Mouse (Mus musculus) spleen, postnatal 36 days (tissue): Measurements from ENCODE around the gene Alox5ap.

ENCODE experiments used
- DNase-seq, 2 experiments: peaks; one replicate each; pipeline ENCODE4 v3.0.0; 2022; ENCODE audit warnings: low spot score in 2 of 2, mixed read lengths in 1 of 2

Alox5ap gene

DNA sequence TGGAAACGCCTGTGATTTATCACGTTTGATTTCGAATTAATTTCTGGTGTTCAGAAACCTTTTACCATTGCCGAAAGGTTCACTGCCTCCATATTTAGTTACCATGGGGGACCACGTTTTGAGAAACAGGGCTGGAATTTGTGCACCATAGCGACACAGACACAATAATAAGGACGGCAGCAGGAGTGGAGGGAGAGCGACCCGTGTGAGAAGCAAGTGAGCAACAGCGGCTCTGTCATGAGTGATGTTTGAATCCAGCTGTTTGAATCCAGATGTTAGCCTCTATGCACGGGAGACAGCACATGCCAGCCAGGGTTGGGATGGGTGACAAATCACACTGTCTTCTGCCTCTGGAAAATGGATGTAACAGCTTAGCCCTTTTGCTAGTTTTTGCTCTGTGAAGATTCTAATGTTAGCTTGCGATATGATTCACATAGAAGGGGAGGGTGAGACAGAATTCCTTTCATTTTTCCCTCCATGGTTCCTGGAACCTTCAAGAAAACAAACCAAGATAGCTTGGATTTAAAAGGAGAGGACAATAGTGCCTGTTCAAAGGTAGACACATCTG lies 50.0 kb downstream of the Alox5ap start:
- no peak for DNase-seq

DNA sequence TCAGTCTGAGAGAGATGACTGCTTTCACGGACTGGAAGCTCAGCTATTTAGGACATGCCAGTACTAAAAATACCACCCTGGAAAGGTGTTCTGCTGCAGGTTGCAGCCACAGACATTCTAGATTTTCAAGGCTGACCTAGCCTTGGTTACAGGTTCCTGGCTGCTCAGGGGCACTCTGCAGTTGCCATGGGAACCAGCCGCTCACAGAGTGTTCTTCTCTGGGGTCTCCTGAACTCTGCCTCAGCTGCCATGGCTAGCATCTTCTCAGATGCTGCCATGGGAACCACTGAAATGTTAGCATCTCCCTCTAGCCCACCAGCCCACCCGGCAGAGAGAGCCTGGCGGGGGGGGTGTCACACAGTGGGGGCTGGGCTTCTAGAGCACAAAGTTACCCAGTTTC lies 52.4 kb downstream of the Alox5ap start:
- DNase-seq: no peak

GRCm38 (mm10) chr5:149319874-149320323 lies 55.3 kb downstream of the Alox5ap start:
- no peak for DNase-seq

- peak; percentile 20 for DNase-seq
Measured at GRCm38 (mm10) chr5:149320534-149321482, 56.2 kb downstream of the Alox5ap start.

- no peak for DNase-seq
Measured at GRCm38 (mm10) chr5:149321909-149322841, 57.6 kb downstream of the Alox5ap start.

DNA sequence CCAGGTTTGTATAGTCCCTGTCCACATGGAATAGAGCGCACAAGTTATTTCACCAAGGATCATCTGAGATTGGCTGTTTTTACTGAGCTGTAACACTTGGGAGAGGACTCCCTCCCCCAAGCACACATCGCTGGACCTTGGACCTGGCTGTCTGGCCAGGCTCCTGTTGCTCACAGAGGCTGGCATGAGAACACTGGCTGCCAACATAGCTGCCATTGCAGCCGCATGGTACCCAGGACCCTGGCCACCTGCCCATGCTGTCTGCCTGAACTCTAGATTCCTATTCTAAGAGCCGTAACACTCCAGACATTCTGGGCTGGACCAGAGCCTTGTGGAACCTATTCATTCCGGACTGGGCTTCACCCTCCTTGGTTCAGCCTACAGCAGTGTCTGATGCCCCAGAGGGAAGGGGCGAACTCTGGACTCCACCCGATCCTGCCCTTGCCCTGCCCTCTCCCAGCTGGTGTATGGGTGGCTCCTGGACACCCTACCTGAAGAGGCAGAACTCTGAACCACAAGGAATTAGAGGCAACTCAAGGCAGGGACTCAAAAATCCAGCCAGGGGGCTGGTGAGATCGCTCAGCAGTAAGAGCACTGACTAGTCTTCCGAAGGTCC lies 58.5 kb downstream of the Alox5ap start:
- DNase-seq: no peak

- DNase-seq: no peak
Measured at GRCm38 (mm10) chr5:149324739-149325138, 60.2 kb downstream of the Alox5ap start.

DNA sequence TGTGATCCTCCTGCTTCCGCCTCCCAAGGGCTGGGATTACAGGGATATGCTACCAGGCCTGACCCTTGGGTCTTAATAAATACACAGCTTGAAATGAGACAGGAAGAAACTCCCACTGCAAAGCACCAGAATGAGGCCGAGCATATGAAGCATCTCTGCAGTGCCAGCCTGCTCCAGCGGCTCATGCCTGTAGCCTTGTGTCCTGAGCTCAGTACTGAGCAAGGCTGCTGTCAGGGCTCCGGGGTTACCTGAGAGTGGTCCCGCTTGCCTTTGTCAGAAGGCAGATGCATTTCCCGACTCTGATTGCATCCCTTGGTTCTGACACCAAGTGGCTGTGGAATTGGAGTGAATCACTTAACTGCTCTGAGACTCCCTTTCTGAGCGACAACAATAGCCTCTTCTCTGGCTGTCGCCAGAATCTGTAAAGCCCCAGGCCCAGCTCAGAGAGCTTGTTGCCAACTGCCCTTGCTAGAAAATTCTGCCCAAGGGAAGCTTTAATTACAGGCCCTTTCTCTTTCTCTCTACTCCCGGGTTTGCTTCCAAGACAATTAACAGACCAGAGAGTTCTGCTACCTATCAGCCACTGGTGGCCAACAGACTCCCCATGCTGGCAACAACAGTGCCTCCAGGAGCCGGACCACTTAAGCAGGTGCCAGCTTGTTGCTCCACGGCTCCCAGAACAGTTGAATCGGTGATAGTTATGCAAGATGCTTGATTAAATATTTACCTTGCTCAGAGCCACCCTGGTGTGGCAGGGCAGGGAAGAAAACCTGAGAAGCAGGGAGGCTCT lies 64.7 kb downstream of the Alox5ap start:
- DNase-seq: no peak

DNA sequence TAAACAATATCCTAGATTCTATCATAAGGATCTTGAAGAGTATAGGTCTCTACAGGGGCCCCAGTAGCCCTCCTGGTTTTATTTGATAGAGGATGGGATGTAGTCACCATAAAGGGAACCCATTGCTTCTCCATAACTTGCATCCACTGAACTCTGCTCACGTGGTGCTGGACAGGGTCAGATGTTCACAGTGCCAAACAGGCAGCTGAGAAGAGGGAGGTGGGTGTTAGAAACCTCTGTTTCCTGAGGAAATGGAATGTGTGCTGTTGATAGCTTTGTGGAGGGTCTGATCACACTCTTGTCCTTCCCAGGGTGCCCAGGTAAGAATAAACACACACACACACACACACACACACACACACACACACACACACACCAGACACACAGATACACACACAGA lies 66.0 kb downstream of the Alox5ap start:
- no peak for DNase-seq

- no peak for DNase-seq
Measured at GRCm38 (mm10) chr5:149331407-149332143, 67.0 kb downstream of the Alox5ap start.

DNA sequence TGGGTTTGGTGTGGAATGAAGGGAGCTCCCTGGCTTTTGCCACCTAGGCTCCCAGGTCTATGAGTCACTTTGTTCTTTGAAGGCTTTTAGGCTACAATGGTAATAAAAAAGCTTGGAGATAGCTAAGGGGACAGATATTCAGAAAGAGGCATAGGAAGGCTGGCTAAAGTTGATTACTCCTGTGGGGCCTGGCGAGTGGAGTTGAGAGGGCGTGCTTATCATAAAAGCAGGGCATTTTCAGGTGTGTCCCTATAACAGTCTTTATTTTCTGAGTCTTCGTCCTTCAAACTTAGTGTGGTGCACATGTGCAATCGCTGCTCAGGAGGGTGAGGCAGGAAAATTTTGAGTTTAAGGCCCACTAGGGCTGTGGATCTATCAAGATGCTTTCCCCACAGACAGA lies 68.2 kb downstream of the Alox5ap start:
- DNase-seq: no peak

DNA sequence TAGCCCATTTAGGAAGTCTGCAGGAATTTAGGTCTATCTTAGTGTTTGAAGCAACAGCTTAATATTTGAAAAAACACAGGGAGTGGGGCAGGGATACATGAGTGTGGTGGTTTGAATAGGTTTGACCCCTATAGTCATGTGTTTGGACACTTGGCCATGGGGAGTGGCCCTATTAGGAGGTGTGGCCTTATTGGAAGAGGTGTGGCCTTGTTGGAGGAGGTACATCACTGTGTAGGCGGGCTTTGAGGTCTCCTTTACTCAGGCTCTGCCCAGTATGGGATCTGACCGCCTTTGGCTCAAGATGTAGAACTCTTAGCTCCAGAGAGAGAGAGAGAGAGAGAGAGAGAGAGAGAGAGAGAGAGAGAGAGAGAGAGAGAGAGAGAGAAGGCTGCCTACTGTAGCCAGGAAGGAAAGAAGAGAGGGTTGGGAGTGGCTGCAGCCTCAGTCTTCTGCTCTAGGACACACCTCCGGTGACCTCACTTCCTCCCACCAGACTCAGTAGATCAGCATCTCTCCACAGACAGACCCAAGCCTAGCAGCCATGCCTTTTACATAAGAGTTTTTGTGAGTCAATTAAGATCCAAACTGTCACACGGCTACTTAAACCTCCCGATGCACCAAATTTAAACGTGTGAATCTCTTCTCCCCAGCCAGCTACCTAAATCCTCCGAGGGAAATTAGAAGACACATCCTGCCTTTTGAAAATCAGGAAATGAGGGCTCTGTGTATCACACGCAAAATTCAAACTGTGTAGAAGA lies 69.6 kb downstream of the Alox5ap start:
- DNase-seq: no peak

- no peak for DNase-seq
Measured at GRCm38 (mm10) chr5:149335009-149335408, 70.4 kb downstream of the Alox5ap start.

DNA sequence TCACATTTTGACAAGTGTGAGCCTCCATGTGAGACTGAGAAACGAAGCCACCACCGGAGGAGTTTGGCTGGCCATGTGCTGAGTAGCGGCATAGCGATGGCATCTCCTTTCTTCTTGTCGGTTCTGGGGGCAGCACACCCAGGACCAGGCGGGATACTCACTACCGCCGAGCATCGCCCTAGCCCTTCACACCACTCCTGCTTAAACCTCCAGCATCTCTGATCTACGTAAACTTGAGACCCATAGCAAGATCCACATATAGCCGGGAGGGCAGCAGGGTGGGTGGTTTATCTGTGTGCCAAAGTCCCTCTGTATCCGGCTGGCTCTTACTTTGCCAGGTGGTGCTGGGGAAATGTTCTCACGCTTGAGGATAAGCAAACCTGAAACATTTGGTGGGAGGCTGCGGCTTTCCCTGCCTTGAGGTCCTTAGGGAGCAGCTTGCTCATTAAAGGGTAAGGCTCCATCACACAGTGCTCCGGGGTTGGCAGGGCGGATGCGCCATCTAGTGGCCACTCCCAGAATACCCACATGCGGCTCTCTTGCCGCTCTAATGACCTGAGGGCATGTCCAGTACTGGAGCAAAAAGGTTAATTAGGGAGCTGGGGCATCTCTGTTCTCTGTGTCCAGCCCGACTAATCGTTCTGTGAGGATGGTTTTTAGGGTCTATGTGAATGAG lies 71.1 kb downstream of the Alox5ap start:
- peak; percentile 57 to 58 for DNase-seq

DNA sequence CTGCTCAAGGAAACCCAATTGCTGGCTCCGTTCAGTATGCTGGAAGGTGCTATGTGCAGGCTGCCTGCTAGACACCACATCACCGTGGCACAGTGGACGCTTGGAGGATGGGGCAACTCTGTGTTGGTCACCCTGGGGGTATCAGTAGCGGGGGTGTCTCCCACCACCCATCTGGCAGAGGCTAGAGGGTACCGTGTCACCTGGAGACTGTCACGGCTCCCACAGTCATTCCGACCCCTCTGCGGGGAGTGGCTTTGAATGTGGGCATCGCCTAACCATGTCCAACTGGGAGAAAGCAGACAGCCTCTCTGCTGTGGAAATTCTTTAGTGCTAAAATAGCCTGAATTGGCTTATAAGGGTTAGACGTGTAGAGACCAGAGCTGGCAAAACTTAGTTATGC lies 72.6 kb downstream of the Alox5ap start:
- no peak for DNase-seq
